Mouse (Mus musculus) layer of hippocampus, postnatal 25 days (tissue): ENCODE results near the gene C1qtnf5. TPM values are rescaled to one million over a fixed set of nuclear protein-coding genes. Genes with fewer than 3 reads are reported as not detected.
A peak's percentile ranks its signal among the peaks of the same experiment; 100 is the strongest.

Experiments
- DNase-seq, 2 experiments: peaks; one replicate each; pipeline ENCODE4 v3.0.0; 2022; ENCODE audit warnings: mixed read lengths in 2 of 2, low spot score in 1 of 2; ENCODE audit errors: extremely low spot score in 1 of 2
- total RNA-seq, 2 experiments: library from RNA; stranded (reverse); gene quantifications; 2 replicates each; pipeline ENCODE4 v1.2.3; 2021

The C1qtnf5 gene
- 10 to 100 TPM; 13.6 to 16.8 TPM for total RNA-seq

- peak; percentile 44 to 64 for DNase-seq
These were observed at the start of gene C1qtnf5 for GRCm38 (mm10) chr9:44107110-44107509. Gene C1qtnf5, plus strand, starts transcription at chr9:44107245.

- DNase-seq: no peak
These were observed 48.4 kb upstream of the C1qtnf5 start for GRCm38 (mm10) chr9:44058606-44059005.

- no peak for DNase-seq
These were observed 41.9 kb upstream of the C1qtnf5 start for GRCm38 (mm10) chr9:44065177-44065576.

- DNase-seq: peak; percentile 100
These were observed 40.2 kb upstream of the C1qtnf5 start, which contains the start of gene Usp2 for GRCm38 (mm10) chr9:44066785-44067225. Gene Usp2, plus strand, starts transcription at chr9:44067021.

- DNase-seq: no peak
These were observed 39.6 kb upstream of the C1qtnf5 start for GRCm38 (mm10) chr9:44067241-44067959.

- peak in 1 of 2 experiments; percentile 6 for DNase-seq
These were observed 39.1 kb upstream of the C1qtnf5 start for GRCm38 (mm10) chr9:44067960-44068330.

- DNase-seq: no peak
These were observed 37.8 kb upstream of the C1qtnf5 start for GRCm38 (mm10) chr9:44069252-44069651.

GRCm38 (mm10) chr9:44070113-44070843, 36.8 kb upstream of the C1qtnf5 start:
- peak in 1 of 2 experiments; percentile 7 for DNase-seq

- peak in 1 of 2 experiments; percentile 8 for DNase-seq
These were observed 36.2 kb upstream of the C1qtnf5 start for GRCm38 (mm10) chr9:44070844-44071231.

- DNase-seq: peak in 1 of 2 experiments; percentile 11
These were observed 35.0 kb upstream of the C1qtnf5 start for GRCm38 (mm10) chr9:44071914-44072598.

GRCm38 (mm10) chr9:44072599-44072915, 34.5 kb upstream of the C1qtnf5 start:
- peak in 1 of 2 experiments; percentile 14 for DNase-seq

- peak in 1 of 2 experiments; percentile 9 for DNase-seq
These were observed 33.9 kb upstream of the C1qtnf5 start for GRCm38 (mm10) chr9:44073115-44073514.

GRCm38 (mm10) chr9:44074395-44075275, 32.4 kb upstream of the C1qtnf5 start:
- DNase-seq: peak; percentile 10 to 56

- peak in 1 of 2 experiments; percentile 6 for DNase-seq
These were observed 31.6 kb upstream of the C1qtnf5 start for GRCm38 (mm10) chr9:44075276-44075995.

- DNase-seq: no peak
These were observed 30.9 kb upstream of the C1qtnf5 start for GRCm38 (mm10) chr9:44075996-44076763.

- DNase-seq: peak; percentile 13 to 57
These were observed 30.3 kb upstream of the C1qtnf5 start for GRCm38 (mm10) chr9:44076764-44077120.

- no peak for DNase-seq
These were observed 29.7 kb upstream of the C1qtnf5 start for GRCm38 (mm10) chr9:44077266-44077910.

- no peak for DNase-seq
These were observed 28.8 kb upstream of the C1qtnf5 start for GRCm38 (mm10) chr9:44078136-44078797.
